Mouse (Mus musculus) cerebellum, postnatal 10 days (tissue): ENCODE measurements around the gene G0s2.

Experiments
- DNase-seq, 2 experiments: peaks; one replicate each; pipeline ENCODE4 v3.0.0; 2021; ENCODE audit warnings: mixed read lengths in 2 of 2

Gene G0s2

DNA sequence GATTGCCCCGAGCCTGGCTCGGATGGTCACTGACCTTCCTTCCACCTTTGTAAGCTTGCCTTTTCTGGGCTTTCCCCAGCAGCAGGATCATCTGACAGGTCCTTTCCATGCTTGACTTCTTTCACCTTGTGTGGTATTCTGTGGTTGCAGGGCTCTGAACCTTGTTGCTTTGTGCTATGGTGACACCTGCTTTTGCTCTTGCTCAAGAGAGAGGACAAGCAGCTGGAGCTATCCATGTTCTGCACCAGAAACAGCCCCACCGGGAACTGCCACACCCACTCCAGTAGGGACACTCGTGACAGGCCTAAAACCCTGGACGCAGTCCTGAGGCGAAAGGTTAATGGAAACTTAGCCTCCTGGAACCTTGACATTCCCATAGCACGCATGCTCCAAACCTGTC lies 21.6 kb downstream of the G0s2 start:
- no peak for DNase-seq

- DNase-seq: no peak
These were observed 23.0 kb downstream of the G0s2 start for GRCm38 (mm10) chr1:193250026-193250425.

- DNase-seq: no peak
These were observed 28.8 kb downstream of the G0s2 start for GRCm38 (mm10) chr1:193244235-193244634.

DNA sequence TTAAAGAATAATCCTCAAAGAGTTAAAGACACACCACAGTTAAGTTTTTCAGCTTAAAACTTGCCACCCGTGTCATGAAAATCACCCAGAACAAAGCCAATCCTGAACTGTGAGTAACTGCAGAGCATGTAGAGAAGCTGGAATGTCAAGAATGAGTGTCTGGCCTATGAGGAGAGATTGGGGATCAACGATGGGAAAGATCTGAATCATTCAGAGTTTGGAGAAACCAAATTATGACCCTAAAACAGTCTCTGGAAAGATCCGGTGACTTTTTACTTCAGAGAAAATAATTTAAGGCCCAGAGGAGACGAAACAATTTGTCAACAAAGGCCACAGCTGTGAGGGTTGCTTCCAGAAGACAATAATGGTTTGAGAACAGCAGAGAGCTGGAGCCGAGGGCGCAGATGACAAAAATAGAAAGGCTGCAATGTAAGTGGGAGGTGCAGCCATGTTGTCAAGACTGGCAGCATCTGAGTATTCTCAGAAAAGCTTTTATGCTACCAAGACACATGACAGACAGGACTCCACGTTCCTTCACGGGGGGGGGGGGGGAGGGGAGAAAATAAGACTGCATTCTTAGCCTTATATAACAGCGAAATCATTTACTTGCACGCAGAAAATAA lies 29.3 kb downstream of the G0s2 start:
- DNase-seq: no peak

- DNase-seq: peak in 1 of 2 experiments; percentile 28
These were observed 30.2 kb downstream of the G0s2 start for GRCm38 (mm10) chr1:193242863-193243262.

DNA sequence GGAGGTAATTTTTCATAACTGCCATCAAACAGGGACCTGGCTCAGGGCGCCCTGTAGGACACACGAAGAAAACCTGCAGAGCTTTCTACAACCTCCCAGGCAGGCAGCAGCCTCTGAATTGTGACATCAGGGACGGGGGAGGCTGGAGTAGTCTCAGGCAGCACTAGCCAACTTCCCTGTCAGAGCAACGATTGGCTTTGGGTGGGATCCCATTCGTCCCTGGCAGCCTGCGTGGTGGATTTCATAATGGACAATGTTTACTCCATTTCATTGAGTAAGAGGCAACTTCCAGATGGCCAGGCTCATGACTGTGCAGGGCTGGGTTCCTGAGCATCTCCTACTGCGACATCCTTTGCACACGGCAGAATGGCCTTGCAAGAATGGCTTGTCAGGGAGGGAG lies 30.8 kb downstream of the G0s2 start:
- DNase-seq: peak; percentile 96

- DNase-seq: no peak
These were observed 31.6 kb downstream of the G0s2 start for GRCm38 (mm10) chr1:193241436-193241835.

DNA sequence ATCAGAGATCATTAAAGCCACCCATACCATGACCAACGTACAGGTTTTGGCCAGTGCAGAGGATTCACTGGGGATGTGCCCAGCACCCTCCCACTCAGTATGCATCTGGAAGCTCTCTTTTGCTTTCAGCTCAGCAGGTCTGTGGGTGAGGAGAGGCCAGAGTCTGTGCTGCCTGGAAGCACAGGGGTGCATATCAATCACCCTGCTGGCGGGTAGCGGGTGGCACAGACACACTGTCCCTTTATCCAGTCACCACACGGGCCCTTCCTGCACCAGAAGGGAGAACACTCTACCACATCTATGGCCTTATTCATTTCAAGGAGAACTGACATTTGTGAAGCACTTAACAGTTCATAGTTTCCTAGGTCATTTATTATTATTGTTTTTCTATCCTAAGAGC lies 34.6 kb downstream of the G0s2 start:
- DNase-seq: peak in 1 of 2 experiments; percentile 32

DNA sequence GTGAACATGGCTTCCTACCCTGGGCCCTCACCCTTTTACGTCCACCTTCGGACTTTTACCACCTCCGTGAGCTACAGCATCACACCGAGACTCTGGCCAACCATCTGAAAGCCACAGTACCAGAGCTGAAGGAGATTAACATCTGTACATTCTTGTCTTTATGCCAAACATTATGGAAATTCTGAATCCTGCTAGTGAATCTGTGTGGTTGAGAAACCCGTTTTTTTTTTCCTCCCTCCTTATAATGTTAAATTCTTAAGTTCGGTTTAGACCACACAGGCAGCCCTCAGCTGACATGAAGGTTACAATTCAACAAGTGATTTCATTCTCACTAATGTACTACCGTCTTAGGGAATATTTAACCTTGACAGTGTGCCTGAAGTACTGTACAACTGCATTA lies 38.1 kb downstream of the G0s2 start:
- no peak for DNase-seq

DNA sequence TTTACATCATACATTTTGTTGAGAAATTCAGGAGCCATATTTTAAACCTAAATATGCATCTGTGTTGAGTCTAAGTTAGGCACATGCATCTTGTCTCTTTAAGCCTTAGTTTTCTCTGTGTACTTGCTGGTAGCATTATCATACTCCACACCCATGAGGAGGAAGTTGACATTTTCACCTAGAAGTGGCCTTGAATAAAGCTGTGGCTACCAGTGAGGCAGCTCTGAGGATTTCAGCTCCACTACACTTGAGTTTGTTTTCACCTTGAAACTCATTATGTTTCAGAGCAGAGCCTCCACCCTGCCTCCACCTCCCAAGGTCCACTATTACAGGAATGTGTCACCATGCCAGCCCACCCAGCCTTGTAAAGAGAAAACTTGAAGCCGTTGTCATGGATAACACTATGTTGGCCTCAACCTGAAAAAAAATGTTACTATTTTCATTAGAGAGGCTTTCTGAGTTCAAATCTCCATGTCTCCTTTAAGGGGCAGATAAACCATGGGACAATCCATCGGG lies 38.8 kb downstream of the G0s2 start:
- DNase-seq: no peak

DNA sequence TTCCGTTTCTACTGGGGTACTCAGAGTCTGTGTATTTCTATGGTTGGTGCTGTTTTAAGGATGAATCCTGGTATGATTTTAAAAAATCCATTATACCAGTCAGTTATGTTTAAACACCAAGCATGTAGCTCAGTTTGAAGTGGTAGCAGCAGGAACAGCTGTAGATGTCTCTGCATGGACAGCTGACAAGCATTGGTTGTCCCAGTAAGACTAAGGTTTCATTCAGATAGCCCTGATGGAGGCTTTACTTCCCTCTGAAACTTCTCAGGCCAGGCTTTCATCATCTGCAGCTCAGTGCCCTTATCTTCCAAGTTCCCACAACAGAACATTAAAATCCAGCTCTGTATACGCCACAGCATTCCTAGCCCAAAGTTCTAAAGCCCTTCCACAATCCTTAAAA lies 40.3 kb downstream of the G0s2 start:
- no peak for DNase-seq

DNA sequence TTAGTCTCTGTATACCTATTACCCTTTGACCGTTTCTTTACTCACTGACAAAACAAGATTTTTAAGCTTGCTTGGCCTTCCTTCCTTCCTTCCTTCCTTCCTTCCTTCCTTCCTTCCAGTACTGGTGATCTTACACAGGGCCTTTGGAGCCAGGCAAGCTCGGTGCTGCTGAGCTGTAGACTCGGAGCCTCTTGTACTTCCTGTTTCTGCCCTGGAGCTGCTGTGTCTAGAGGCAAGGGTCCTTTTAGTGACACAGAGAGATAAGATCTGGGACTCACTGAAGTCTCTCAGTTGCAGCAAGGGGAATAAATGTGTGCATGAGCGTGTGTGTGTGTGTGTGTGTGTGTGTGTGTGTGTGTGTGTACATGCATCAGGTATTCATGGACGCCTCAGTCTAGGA lies 42.1 kb downstream of the G0s2 start:
- DNase-seq: no peak

DNA sequence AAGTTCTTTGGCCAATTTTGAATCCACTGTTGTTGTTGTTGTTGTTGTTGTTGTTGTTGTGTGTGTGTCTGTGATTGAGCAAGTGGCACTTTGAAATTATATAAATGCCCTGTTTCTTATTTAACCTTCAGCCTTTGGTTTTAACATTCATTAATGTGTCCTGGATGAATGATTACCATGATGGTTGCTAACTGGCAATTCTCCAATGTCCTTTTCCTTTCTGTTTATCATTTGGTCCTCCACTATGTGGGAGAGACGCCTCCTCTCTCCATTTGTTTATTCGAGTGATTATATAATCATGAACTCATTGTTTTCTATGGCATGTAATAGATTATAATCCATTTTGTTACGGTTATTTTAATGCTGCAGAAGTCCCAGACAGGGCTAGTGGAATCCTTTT lies 42.5 kb downstream of the G0s2 start:
- no peak for DNase-seq

- no peak for DNase-seq
These were observed 43.4 kb downstream of the G0s2 start for GRCm38 (mm10) chr1:193229570-193229969.

GRCm38 (mm10) chr1:193227537-193227936 lies 45.5 kb downstream of the G0s2 start:
- DNase-seq: no peak

- no peak for DNase-seq
These were observed 46.1 kb downstream of the G0s2 start for GRCm38 (mm10) chr1:193226724-193227522.

- no peak for DNase-seq
These were observed 46.9 kb downstream of the G0s2 start for GRCm38 (mm10) chr1:193226114-193226513.

DNA sequence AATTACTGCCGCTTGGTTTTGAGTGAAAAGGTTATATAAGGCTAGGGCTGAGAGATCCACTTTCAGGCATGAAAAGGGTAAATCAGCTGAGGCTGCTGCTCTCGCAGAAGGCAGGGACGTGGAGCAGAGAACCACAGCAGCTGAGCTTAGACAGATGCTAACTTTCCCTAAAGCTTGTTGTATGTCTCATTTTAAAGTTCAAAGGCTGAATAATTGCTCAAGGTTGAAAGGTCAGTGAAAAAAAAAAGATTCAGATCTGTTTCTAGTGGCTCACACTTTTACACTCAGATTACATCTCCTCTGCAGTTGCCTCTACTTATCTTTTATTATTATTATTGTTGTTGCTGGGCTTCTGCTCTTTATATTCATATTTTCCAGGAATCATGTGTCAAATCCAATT lies 47.5 kb downstream of the G0s2 start:
- no peak for DNase-seq
